Mouse (Mus musculus) retina, postnatal 1 day (tissue): ENCODE results near the gene Pvr.

Source experiments
- DNase-seq: peaks from one replicate; pipeline ENCODE4 v3.0.0-alpha.2; 2012

The Pvr gene

GRCm38 (mm10) chr7:19871137-19871621, 49.8 kb downstream of the Pvr start:
- no peak for DNase-seq

DNA sequence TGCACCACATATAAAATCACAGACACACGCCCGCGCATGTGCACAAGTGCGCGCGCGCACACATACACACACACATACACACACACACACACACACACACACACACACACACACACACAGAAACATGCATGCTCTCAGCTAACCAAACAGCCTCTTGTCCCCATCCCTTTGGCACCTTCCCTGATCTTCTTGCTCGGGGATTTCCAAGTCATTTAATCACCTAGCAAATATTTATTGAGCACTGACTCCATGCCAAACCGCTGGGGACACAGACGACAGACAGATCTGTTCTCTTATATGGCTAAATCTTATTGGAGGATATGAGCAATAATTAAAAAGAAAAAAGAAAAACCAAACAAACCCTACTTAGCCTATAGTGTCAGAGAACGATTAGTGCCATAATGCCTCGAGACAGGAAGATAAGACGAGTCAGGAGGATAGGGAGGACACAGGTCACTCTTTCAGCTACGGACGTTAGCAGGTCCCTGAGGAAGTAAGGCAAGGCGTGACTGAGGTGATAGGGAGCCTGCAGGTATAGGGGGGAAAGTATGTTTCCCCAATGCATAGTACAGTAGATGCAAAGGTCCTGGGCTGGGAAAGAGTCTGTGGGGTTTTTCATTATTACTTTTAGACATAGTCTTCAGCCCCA, 53.1 kb downstream of the Pvr start:
- DNase-seq, result no peak

DNA sequence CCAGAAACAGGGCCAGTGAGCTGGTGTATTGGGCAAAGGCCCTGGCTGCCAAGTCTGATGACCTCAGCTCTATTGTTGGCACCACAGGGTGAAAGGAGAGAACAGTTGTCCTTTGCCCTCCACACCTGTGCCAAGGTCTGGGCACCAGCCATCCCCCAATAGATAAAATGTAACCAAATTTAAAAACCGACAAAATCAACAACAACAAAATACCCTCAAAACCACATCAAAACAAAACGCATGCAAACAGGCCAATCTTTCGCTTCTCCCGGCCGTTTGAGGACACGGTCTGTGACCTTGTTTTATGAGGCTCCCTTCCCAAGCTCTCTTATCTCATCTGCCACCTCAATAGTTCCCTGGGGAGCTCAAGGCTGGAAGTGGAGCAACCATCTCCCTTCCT, 54.5 kb downstream of the Pvr start:
- DNase-seq, result no peak

DNA sequence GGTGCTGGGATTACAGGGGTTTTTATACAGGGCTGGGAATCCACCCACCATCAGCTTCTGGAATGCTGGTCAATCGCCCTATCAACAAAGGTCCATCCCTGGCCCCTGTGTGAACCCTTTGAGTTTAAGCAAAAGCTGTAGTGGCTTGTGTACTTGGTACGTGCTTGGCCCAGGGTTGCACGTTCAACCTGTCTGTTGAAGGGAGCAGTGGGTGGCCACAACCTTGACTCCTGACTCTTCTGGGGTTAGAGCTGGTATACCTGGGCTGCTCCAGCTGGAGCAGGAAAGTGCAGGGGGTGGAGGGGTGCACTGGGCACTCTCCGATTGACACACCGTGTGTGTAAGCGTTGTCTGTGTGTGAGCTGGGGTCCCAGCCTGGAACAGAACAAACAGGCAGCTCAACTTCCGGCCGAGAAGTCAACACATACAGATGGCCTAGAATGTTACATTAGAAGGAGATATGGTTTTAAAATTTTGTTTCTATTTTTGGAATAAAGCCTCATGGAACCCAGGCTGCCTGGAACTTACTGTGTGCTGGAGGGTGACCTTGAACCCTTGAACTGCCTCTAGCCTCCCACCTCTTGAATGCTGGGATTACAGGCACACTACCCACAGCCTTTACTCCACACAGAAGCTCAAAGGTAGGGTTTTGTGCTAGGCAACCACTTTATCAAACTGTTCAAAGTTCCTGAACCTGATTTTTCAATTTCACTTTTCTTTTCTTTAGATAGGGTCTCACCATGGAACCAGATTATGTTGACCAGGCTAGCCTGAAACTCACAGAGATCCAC, 55.5 kb downstream of the Pvr start:
- no peak for DNase-seq

- DNase-seq, result no peak
These were observed 56.7 kb downstream of the Pvr start for GRCm38 (mm10) chr7:19864241-19864640.

- no peak for DNase-seq
These were observed 59.8 kb downstream of the Pvr start, which contains the start of gene Ceacam16 for GRCm38 (mm10) chr7:19861199-19861598. TSS of gene Ceacam16 (minus strand) at chr7:19861299.

DNA sequence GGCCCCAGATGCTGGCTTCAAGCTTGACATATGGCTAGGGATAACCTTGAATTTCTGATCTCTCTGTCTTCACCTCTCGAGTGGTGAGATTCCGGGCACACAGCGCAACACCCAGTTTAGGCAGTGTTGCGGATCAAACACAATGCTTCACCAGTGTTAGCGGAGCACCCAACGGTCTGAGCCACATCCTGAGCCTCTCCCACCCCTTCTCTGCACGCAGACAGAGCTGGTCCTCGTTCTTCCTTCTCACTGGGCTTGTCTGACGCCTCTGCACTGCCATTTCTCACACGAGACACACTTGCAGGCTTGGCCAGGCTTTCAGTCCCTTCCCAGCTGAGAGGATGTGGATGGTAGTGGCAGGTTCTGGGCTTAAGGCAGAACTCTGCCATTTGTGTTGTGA, 61.2 kb downstream of the Pvr start:
- DNase-seq, result no peak

DNA sequence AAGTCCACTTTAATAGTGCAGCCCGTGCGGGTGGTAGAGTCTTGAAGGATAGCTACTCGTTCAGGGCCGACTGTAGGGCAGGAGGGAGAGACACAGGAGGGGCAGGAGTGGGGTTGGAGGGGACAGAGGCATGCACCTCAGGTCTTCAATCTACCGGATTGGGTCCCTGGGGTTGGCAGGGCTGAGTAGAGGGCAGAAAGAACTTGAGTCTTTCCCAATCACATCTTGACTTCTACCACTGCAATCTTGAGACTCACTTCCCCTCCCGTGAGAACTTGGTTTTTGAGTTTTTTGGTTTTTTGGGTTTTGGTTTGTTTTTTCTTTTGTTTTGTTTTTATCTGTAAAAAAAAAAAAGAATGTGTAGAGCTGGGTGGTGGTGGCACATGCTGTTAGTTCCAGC, 64.7 kb downstream of the Pvr start:
- no peak for DNase-seq

GRCm38 (mm10) chr7:19855663-19856062, 65.3 kb downstream of the Pvr start:
- no peak for DNase-seq
